ENCODE assay signal across 8 mouse cellular contexts in genomic region chr2:110017087-110017486, GRCm38 (mm10). TPM values are rescaled to one million over a fixed set of nuclear protein-coding genes. Genes with fewer than 3 reads are reported as not detected.
DNase-seq lines count a peak whose midpoint lies in the region; ATAC-seq and TF ChIP-seq lines count a peak whose summit lies in the region.

No protein-coding gene starts in this region.

- H3K27ac ChIP-seq in heart, adult 2 months: peak overlapping the region; percentile 40; the same call in 1 of the 2 replicates
- peak overlapping the region; percentile 19; the same call in 1 of the 2 replicates for H3K27ac ChIP-seq in testis, adult 2 months (ENCODE audit: control insufficient read depth, insufficient read depth, low read depth, low read length)
- peak overlapping the region; percentile 83; the same call in 1 of the 2 replicates for H3K27ac ChIP-seq in liver, embryonic 15.5 days (replicated peaks)

- no peak for TF ChIP-seq POLR2A in heart, adult 2 months (IDR thresholded peaks at IDR 0.05; ENCODE audit: insufficient read depth, low read depth, low read length)
- no peak for TF ChIP-seq POLR2A in testis, adult 2 months (IDR thresholded peaks at IDR 0.05; ENCODE audit: control insufficient read depth, low read depth, low read length)

- intact Hi-C loops in heart, adult 2 months (cut with DNase I): loop anchor here (5.0 kb wide), 3 partner anchors 100 to 190 kb away; partner anchors contain the start of genes Lgr4 and Lin7c

- no peaks in the 10 kb centered on the region for H3K4me1 ChIP-seq in heart, adult 2 months (ENCODE audit: control insufficient read depth, insufficient read depth, low read length)
- peaks cover 3% of the 10 kb centered on the region; the same call in 1 of the 2 replicates for H3K4me1 ChIP-seq in testis, adult 2 months (ENCODE audit: control insufficient read depth, insufficient read depth, low read length)
- peaks cover 38% of the 10 kb centered on the region for H3K4me1 ChIP-seq in liver, embryonic 15.5 days (replicated peaks)

- H3K4me2 ChIP-seq in liver, embryonic 15.5 days: peak overlapping the region; percentile 67

- TF ChIP-seq CTCF in heart, adult 2 months (IDR thresholded peaks at IDR 0.05): no peak
- TF ChIP-seq CTCF in testis, adult 2 months (IDR thresholded peaks at IDR 0.05; ENCODE audit: control insufficient read depth, insufficient read depth, insufficient replicate concordance, low read depth, low read length): no peak

- H3K79me2 ChIP-seq in heart, adult 2 months (replicated peaks; ENCODE audit: control insufficient read depth, insufficient read depth, low read length): no peaks in the 10 kb centered on the region

- no peak for ATAC-seq in liver, embryonic 15.5 days (ENCODE audit: insufficient read depth)

- H3K36me3 ChIP-seq in heart, adult 2 months (ENCODE audit: control insufficient read depth, insufficient read depth, low read length): no peaks in the 10 kb centered on the region
- 0 out of 2 replicates have a peak, but pooled peaks cover 1% of the 10 kb centered on the region for H3K36me3 ChIP-seq in testis, adult 2 months (ENCODE audit: control insufficient read depth, insufficient read depth, low read length)
- peaks cover 25% of the 10 kb centered on the region for H3K36me3 ChIP-seq in liver, embryonic 15.5 days (replicated peaks)

- H3K9ac ChIP-seq in heart, adult 2 months (ENCODE audit: low read depth, low read length): no peak overlapping the region
- 0 out of 2 replicates have a peak overlapping the region, but pooled peaks have one; percentile 80 for H3K9ac ChIP-seq in liver, embryonic 15.5 days

- no peak for TF ChIP-seq EP300 in heart, adult 2 months (IDR thresholded peaks at IDR 0.05; ENCODE audit: insufficient read depth, low read depth, low read length)

- WGBS in heart, adult 2 months: 35% methylated on average over 7 of the region's 7 CpGs
- WGBS in liver, embryonic 15.5 days (ENCODE audit: insufficient replicate concordance): 32% methylated on average over 7 of the region's 7 CpGs

- H3K9me3 ChIP-seq in liver, embryonic 15.5 days (replicated peaks): no peaks in the 10 kb centered on the region

- no peak for DNase-seq in heart, adult 2 months
- no peak for DNase-seq in heart, adult 18-20 months
- DNase-seq in testis, postnatal 10 days (ENCODE audit: low spot score): no peak
- DNase-seq in cerebellum, adult 11-12 months: no peak
- no peak for DNase-seq in right cerebral cortex, postnatal 36 days (ENCODE audit: low spot score in 2 of 2)
- DNase-seq in adrenal gland, postnatal 10 days: no peak

- peak overlapping the region; percentile 82 for H3K4me3 ChIP-seq in heart, adult 2 months
- peak overlapping the region; percentile 96 for H3K4me3 ChIP-seq in testis, adult 2 months (ENCODE audit: control insufficient read depth, low read depth, low read length)
- peak overlapping the region; percentile 74 for H3K4me3 ChIP-seq in liver, embryonic 15.5 days (replicated peaks)

- H3K27me3 ChIP-seq in heart, adult 2 months (ENCODE audit: control insufficient read depth, insufficient read depth, low read length): no peaks in the 10 kb centered on the region
- no peaks in the 10 kb centered on the region for H3K27me3 ChIP-seq in testis, adult 2 months (ENCODE audit: control insufficient read depth, insufficient read depth, low read length)
- H3K27me3 ChIP-seq in liver, embryonic 15.5 days: no peaks in the 10 kb centered on the region

RNA-seq across cellular contexts. Expression of gene Ccdc34, which starts 0.5 kb away (rescaled TPM):
- 1 to 10 TPM; 4.1 to 4.6 TPM for total RNA-seq in heart, adult 2 months (2021)
- 1.8 and 2.3 TPM in 2 replicates for polyA plus RNA-seq in heart, adult 2 months (2012; rRNA removed)
- 1 to 10 TPM; 3.8 to 4.1 TPM for total RNA-seq in heart, adult 18-20 months (2021)
- polyA plus RNA-seq in testis, adult 2 months (2012; rRNA removed): 15.2 and 16.2 TPM in 2 replicates
- polyA plus RNA-seq in liver, embryonic 15.5 days (2015; fragmentation: Nextera tagmentation; extraction: Ambion mirVana): 16.7 and 19.4 TPM in 2 replicates
- 10 to 100 TPM; 13.8 to 16.7 TPM for total RNA-seq in adrenal gland, postnatal 10 days (2021)

Comparison
In these comparisons a context has a peak if more than half of its experiments do, and no peak if none do; other contexts are left out.
1. H3K27ac ChIP-seq: peak in every context shown above with its lines; median percentile 83 in liver, embryonic 15.5 days; 40 in heart, adult 2 months; 19 in testis, adult 2 months.